Mouse (Mus musculus): ENCODE measurements around the gene Nadsyn1. TPM values are rescaled to one million over a fixed set of nuclear protein-coding genes. Genes with fewer than 3 reads are reported as not detected.
A peak's percentile ranks its signal among the peaks of the same experiment; 100 is the strongest.

The Nadsyn1 gene
- total RNA-seq (2021) = 1 to 10 TPM; 3.7 to 4.6 TPM
- long read RNA-seq, experiment 1, transcript Nadsyn1-201 (21 exons, 2,641 nt) = major isoform, 8 of 12 reads
- long read RNA-seq, experiment 1, partial matches to known transcripts = 1 of 12 reads
- long read RNA-seq, experiment 1, other reads (novel, unspliced or antisense) = 3 of 12 reads
- long read RNA-seq, experiment 2, partial matches to known transcripts = 1 of 1 reads
- long read RNA-seq, experiment 2, other reads (novel, unspliced or antisense) = 0 of 1 reads

DNA sequence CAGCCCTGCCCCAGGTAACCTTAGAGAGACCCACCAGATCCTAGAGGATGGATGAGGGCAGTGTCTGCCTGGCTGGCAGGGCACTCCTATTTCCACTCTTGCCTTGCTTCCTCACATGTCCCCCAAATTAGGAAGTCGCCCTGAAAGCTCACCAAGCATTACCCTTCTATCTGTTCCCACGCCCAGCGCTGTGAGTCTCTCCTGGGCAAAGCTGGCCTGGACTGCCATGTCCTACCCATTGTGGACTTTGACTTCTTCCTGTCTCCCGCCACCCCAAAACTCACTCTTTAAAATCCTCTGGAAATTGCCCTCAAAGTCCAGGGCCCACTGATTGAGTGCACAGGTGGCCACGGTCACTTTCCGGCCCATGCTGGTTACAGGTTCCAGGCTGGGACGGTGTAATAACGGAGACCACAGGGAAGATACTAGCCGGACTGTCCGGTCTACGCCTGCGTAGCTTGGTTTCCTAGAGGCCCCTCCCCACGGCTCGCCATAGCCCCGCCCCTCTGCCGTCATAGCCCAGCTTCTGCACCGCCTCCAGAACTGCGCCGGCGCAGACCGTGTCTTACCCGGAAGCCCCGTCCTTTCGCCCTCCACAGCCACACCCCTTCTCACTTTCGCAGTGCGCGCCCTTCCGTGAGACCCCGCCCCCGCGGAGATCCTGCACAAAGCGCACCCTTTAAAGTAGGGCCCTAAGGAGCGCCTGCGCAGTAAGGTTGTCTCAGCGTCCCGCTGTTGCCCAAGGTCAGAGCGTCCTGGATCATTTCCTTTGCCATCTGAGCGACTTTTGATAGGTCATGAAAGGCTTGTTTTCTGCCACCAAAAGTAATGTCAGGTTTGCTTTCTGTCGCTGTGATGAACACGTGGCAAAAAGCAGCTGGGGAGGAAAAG, at the start of gene Nadsyn1, which contains the start of gene Dhcr7:
Nadsyn1 (minus strand) TSS at position 475 of the 891 bp plus-strand sequence.
Dhcr7 (plus strand) TSS at position 771 of the 891 bp plus-strand sequence.
- Histone ChIP-seq H3K27ac (peak within 1 kb of the TSS; percentile 93), H3K4me3 (peak within 1 kb of the TSS; percentile 89)
- DNase-seq = peak; percentile 100
- no peak for TF ChIP-seq CTCF (IDR thresholded peaks at IDR 0.05)
- intact Hi-C loops (cut with DNase I) = loop anchor here (10.0 kb wide), 1 partner anchor 228 kb away; no protein-coding TSS in a partner anchor

DNA sequence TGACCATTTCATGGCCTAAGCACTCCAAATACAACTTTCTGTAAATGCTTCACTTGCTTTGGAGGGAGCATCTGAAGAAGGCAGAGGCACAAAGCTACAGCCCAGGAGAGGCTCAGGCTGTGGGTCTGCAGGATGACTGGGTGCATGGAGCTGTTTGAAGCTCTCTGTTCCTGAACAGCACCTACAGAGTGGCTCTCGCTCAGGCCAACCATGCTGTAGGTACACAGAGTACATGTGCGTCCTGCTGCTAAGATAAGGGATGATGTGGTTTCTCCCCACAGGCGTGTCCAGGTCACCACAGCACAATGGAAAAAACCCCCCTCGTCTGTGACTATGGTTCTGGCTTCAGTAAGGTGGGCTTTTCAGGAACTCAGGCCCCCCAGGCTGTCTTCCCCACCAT, 46.2 kb upstream of the Nadsyn1 start:
- intact Hi-C loops (cut with DNase I) = no loop called here
- no peak overlapping the region for H3K4me3 ChIP-seq
- no peak for DNase-seq
- TF ChIP-seq CTCF (IDR thresholded peaks at IDR 0.05) = no peak
- H3K27ac ChIP-seq = no peak overlapping the region

DNA sequence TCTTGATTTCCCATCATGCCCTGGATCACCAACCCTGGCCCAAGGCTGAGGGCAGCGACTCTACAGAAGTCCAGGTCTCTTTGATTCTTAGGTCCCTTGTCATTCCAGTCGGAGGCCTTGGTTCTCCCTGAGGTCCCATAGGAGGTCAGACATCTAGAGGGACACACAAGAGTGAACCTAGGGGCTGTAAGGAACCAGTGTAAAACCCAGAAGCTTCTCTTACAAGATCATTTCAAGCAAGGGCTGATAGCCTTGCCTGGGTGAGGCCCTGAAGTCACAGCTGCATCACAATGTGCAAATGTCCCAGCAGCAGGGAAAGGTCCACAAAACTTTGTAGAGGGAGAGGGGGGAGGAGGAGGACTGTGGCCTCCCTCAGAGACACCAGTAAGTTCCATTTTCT, 43.9 kb upstream of the Nadsyn1 start, which contains the start of gene Gm498:
Gm498 (plus strand) TSS at position 301 of the 400 bp plus-strand sequence.
- no peak for DNase-seq
- TF ChIP-seq CTCF (IDR thresholded peaks at IDR 0.05) = no peak
- H3K27ac ChIP-seq = no peak within 1 kb of the TSS
- intact Hi-C loops (cut with DNase I) = no loop called here
- H3K4me3 ChIP-seq = no peak within 1 kb of the TSS

DNA sequence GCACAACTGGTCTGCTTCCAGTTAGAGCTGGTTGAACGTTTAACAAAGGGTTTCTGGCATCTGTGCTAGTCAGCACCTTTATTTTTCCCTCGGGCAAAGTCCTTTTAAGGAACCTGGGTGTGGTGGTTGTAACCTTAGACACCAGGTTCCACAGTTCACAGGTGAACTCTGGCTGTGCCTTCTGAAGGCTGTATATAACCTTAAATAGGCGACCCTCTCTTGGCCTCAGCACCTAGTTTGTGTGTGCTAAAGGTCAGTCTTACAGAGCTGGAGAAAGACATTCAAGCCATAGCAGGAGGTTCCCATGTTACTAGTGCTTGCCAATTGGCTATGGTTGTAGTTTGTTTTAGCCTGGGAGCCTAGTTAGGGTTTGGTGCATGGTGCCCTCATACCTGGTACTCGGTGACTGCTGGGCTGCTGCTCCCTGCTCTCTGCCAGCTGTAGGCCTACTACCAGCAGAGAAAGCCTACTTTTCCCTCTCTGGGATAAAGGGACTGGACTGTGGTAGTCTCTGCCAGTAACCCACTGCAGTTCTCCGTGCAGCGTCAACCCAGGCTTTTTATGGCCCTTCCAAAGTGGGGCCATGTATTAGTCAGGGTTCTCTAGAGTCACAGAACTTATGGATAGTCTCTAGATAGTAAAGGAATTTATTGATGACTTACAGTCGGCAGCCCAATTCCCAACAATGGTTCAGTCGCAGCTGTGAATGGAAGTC, 26.3 kb upstream of the Nadsyn1 start:
- no peak overlapping the region for H3K27ac ChIP-seq
- intact Hi-C loops (cut with DNase I) = no loop called here
- no peak overlapping the region for H3K4me3 ChIP-seq
- TF ChIP-seq CTCF (IDR thresholded peaks at IDR 0.05) = no peak
- no peak for DNase-seq

DNA sequence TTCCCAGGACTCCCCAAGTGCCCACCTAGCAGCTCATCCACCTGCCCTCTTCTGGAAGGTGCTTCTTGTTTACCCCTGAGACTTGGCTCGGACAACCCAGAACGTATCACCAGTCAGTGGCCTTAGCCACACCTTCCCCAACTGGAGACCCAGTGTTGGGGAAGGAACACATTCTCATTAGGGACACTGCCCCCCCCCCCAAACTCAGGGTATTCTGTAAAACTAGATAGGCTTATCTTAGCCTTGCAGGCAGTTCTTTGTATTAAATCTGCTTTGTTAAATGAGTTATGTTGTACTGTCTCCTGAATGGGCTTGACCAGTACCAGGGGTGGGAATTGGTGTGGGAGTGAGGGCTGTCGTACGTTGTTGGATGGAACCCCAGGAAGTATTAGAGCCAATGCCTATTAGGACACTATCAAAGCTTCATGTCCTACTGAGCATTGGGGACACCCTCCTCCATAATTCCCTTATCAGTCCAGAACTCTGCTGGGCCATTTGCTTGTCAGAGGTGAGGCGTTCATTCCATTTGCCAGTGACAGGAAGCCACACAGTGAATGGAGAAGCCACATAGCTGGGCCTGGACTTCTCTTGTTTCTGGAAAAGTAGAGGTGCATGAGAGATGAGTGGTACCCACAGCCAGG, 25.6 kb upstream of the Nadsyn1 start:
- no peak for TF ChIP-seq CTCF (IDR thresholded peaks at IDR 0.05)

DNA sequence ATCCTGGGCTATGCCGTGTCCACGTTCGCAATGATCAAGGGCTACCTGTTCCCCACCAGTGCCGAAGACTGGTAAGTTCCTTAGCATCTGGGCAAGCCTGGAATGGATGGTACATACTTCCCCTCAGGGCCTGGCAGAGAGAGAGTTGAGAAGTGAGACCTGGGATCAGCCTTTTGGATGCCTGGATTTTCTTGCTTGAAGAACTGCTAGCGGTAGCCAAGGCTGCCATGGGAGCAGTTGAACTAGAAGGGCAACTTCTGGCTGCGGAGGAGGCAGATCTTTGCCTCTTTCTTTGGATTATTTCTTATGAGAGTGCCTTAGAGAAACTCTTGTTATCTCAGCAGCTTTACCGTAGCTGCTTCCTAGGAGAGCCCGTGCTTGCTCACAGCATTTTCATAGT, 18.7 kb upstream of the Nadsyn1 start:
- intact Hi-C loops (cut with DNase I) = no loop called here
- no peak for TF ChIP-seq CTCF (IDR thresholded peaks at IDR 0.05)
- Histone ChIP-seq H3K27ac (no peak overlapping the region), H3K4me3 (no peak overlapping the region)
- DNase-seq = no peak

More for the DNA sequence above, 25.6 kb upstream of the Nadsyn1 start:
- Histone ChIP-seq H3K27ac (no peak overlapping the region), H3K4me3 (no peak overlapping the region)
- no peak for DNase-seq
- intact Hi-C loops (cut with DNase I) = no loop called here

DNA sequence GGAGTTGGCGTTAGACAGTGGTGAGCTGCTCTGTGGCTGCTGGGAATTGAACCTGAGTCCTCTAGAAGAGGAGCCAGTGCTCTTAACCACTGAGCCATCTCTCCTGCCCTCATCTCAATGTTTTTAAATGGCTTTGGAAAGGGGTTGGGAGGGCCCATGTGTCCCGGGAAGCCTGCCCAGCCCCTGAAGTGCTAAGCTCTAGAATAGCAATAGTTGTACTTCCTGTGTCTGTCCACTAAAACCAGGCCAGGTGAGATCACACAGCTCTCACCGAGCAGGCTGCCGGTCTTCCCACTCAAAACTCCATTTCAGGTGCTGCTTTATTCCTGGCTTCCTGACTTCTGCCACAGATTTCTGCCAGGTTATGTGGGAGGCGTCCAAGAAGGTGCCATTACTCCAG, 17.5 kb upstream of the Nadsyn1 start:
- DNase-seq = no peak
- Histone ChIP-seq H3K4me3 (no peak overlapping the region), H3K27ac (no peak overlapping the region)
- TF ChIP-seq CTCF (IDR thresholded peaks at IDR 0.05) = no peak
- intact Hi-C loops (cut with DNase I) = no loop called here

DNA sequence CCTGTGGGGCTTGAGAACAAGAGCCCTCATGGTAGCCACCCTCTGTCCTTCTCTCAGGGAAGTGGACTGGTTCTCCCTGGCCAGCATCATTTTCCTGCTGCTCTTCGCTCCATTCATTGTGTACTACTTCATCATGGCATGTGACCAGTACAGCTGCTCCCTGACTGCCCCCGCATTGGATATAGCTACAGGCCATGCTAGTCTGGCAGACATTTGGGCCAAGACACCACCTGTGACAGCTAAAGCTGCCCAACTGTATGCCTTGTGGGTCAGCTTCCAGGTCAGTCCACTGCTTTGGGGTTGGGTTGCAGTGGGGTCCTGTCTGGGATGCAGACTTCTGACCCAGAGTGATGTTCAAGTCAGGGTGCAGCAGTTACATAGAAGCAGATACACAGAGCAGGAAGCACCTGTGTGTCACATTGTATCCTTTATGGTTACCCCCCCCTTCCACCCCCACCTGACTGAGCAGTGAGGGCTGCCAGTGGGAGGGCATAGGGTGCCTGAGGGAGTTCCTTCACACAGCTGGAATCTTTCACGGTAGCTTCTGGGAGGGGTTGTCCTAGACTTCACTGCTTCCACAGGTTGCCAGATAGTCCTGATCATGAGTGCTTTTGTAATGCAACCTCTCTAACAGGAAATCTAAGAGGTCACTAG, 15.2 kb upstream of the Nadsyn1 start:
- no peak overlapping the region for H3K4me3 ChIP-seq
- no peak for TF ChIP-seq CTCF (IDR thresholded peaks at IDR 0.05)
- H3K27ac ChIP-seq = no peak overlapping the region
- intact Hi-C loops (cut with DNase I) = no loop called here
- DNase-seq = peak; percentile 6

DNA sequence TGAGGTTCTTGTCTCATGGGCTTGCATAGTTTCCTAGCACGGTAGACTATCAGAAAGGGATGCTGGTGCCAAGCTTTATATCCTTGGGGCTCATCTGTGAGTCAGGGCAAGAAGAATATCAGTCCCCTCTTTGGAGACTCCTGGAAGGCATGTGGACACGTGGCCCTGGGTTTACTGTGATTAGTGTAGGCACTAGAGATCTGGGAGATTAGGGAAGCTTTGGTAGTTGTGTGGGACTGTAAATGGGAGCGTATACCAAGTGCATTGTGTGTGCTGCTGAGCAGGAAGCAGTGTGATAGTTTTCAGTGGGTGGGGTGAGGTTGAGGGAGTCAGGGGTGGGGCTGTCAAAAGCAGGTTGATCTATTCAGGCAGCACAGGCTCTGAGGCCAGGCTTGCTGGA, 12.3 kb upstream of the Nadsyn1 start:
- Histone ChIP-seq H3K4me3 (no peak overlapping the region), H3K27ac (no peak overlapping the region)
- TF ChIP-seq CTCF (IDR thresholded peaks at IDR 0.05) = no peak
- peak; percentile 7 for DNase-seq
- intact Hi-C loops (cut with DNase I) = no loop called here

DNA sequence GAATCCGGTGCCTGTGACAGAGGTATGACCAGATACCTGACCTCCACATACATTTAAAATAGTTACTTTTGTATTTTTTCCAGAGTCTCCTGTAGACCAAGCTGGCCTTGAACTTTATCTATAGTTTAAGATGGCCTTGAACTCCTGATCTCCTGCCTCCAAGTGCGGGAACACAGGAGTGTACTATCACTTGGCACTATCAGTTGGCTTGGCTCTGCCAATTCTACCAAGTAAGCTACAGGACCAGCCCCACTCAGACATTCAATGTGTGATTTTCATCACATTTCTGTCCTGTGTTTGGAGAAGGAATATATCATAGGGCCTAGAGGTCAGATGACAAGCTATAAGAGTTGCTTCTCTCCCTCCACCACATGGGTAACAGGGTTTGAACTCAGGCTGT, 11.7 kb upstream of the Nadsyn1 start:
- TF ChIP-seq CTCF (IDR thresholded peaks at IDR 0.05) = no peak
- intact Hi-C loops (cut with DNase I) = no loop called here
- no peak for DNase-seq
- H3K27ac ChIP-seq = no peak overlapping the region
- no peak overlapping the region for H3K4me3 ChIP-seq

DNA sequence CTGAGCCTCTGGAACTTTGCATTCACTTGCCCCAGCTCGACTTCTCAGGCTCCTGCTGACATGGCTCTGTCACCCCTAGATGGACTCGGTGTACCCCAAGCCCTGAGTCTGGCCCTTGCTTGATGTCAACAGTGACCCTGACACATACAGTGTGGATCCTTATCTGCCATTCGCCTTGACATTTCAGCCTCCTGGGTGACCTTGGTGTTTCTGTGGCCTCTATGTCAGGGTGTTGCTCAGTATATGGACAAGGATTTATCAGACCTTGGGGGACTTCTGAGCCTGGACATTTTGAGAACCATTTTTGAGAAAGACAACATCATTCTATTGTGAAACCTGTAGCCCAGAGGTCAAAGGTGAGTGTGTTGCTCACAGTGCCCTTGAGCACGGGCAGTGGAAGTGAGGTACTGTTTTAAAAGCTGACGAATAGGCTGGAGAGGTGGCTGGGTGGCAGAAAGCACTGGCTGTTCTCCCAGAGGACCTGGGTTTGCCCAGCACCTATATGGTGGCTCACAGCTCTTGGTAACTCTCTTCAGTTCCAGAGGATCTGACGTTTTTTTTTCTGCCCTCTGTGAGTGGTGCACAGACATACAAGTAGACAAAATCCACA, 11.0 kb upstream of the Nadsyn1 start:
- TF ChIP-seq CTCF (IDR thresholded peaks at IDR 0.05) = no peak
- DNase-seq = no peak
- Histone ChIP-seq H3K27ac (no peak overlapping the region), H3K4me3 (no peak overlapping the region)
- intact Hi-C loops (cut with DNase I) = no loop called here

All from gastrocnemius, adult 2 months (tissue).